ENCODE assay signal across 12 mouse cellular contexts in the genomic region with DNA sequence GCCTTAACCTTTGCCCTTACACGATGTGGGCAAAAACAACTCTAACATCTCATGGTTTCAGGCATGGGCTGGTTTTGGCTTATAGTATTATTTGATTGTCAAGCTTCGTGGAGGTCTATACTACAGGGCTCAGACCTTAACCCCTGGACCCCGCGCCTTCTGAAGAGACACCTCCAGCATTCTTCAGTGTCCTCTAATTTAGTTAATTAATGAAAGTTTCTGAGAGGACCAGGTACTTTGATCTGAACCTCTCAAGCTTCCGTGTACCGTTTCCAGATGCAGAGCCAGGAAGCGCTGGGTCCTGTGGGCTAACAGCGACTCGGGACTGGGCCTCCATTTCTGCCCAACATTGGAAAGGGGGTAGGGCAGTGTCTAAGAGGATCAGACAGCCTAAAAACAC.
A peak's percentile ranks its signal among the peaks of the same experiment; 100 is the strongest.
DNase-seq lines count a peak whose midpoint lies in the region; ATAC-seq lines count a peak whose summit lies in the region.
"Had no signal": no experiment of that assay in that cellular context is flagged by ENCODE, and none has a peak within 500 bp of the region (broad histone marks: within the 10 kb centered on the region; RNA-seq: fewer than 3 reads in every experiment).

No protein-coding gene starts in this region.

- H3K4me2 ChIP-seq in lung, embryonic 15.5 days, result no peak overlapping the region
- no peak overlapping the region for H3K4me2 ChIP-seq in embryonic facial prominence, embryonic 11.5 days (ENCODE audit: low read depth, low read length)
- H3K4me2 ChIP-seq in kidney, embryonic 15.5 days, result no peak overlapping the region
- no peak overlapping the region for H3K4me2 ChIP-seq in stomach, embryonic 15.5 days

- no peaks in the 10 kb centered on the region for H3K9me3 ChIP-seq in lung, embryonic 15.5 days
- H3K9me3 ChIP-seq in embryonic facial prominence, embryonic 11.5 days (replicated peaks; ENCODE audit: control insufficient read depth, low read length), result no peaks in the 10 kb centered on the region
- H3K9me3 ChIP-seq in kidney, embryonic 15.5 days (replicated peaks), result no peaks in the 10 kb centered on the region
- H3K9me3 ChIP-seq in stomach, embryonic 15.5 days, result no peaks in the 10 kb centered on the region
- H3K9me3 ChIP-seq: embryonic facial prominence, embryonic 13.5 days; midbrain, embryonic 10.5 days; neural tube, embryonic 15.5 days had no signal

- no peaks in the 10 kb centered on the region for H3K36me3 ChIP-seq in lung, embryonic 15.5 days
- no peaks in the 10 kb centered on the region for H3K36me3 ChIP-seq in embryonic facial prominence, embryonic 11.5 days (replicated peaks; ENCODE audit: control insufficient read depth, insufficient read depth, low read depth, low read length)
- H3K36me3 ChIP-seq in kidney, embryonic 15.5 days, result no peaks in the 10 kb centered on the region
- H3K36me3 ChIP-seq in stomach, embryonic 15.5 days, result no peaks in the 10 kb centered on the region
- H3K36me3 ChIP-seq: embryonic facial prominence, embryonic 13.5 days; midbrain, embryonic 10.5 days; neural tube, embryonic 15.5 days had no signal

- no peak overlapping the region for H3K4me3 ChIP-seq in lung, embryonic 15.5 days
- H3K4me3 ChIP-seq in embryonic facial prominence, embryonic 11.5 days (ENCODE audit: low read depth, low read length), result no peak overlapping the region
- H3K4me3 ChIP-seq in kidney, embryonic 15.5 days (replicated peaks), result no peak overlapping the region
- H3K4me3 ChIP-seq in stomach, embryonic 15.5 days (replicated peaks), result no peak overlapping the region
- H3K4me3 ChIP-seq: neural tube, embryonic 15.5 days had no signal

- no peak overlapping the region for H3K9ac ChIP-seq in lung, embryonic 15.5 days
- H3K9ac ChIP-seq in embryonic facial prominence, embryonic 11.5 days (replicated peaks; ENCODE audit: low read length), result no peak overlapping the region
- no peak overlapping the region for H3K9ac ChIP-seq in kidney, embryonic 15.5 days
- H3K9ac ChIP-seq in stomach, embryonic 15.5 days, result no peak overlapping the region
- H3K9ac ChIP-seq: embryonic facial prominence, embryonic 13.5 days; neural tube, embryonic 15.5 days had no signal

- no peak for ATAC-seq in lung, embryonic 15.5 days (ENCODE audit: borderline replicate concordance, extremely low read depth, low FRiP score, low TSS enrichment)
- no peak for ATAC-seq in embryonic facial prominence, embryonic 11.5 days (replicated peaks; ENCODE audit: insufficient number of reproducible peaks, low FRiP score, low TSS enrichment, low read depth)
- no peak for ATAC-seq in kidney, embryonic 15.5 days (replicated peaks; ENCODE audit: low FRiP score)
- no peak for ATAC-seq in stomach, embryonic 15.5 days (ENCODE audit: insufficient read depth, low FRiP score, low read depth)

- H3K4me1 ChIP-seq in lung, embryonic 15.5 days, result peaks cover 36% of the 10 kb centered on the region
- no peaks in the 10 kb centered on the region for H3K4me1 ChIP-seq in embryonic facial prominence, embryonic 11.5 days (ENCODE audit: control insufficient read depth, insufficient read depth, low read length)
- H3K4me1 ChIP-seq in kidney, embryonic 15.5 days, result peaks cover 62% of the 10 kb centered on the region
- H3K4me1 ChIP-seq in stomach, embryonic 15.5 days, result peaks cover 24% of the 10 kb centered on the region

- 69% methylated on average over 9 of the region's 9 CpGs for WGBS in lung, embryonic 15.5 days
- 56% methylated on average over 9 of the region's 9 CpGs for WGBS in embryonic facial prominence, embryonic 11.5 days
- 53% methylated on average over 9 of the region's 9 CpGs for WGBS in kidney, embryonic 15.5 days
- WGBS in stomach, embryonic 15.5 days, result 75% methylated on average over 9 of the region's 9 CpGs

- peak overlapping the region; percentile 96 for H3K27ac ChIP-seq in lung, embryonic 15.5 days
- peak overlapping the region; percentile 41; the same call in 1 of the 2 replicates for H3K27ac ChIP-seq in embryonic facial prominence, embryonic 11.5 days (replicated peaks; ENCODE audit: low read depth, low read length)
- H3K27ac ChIP-seq in kidney, embryonic 15.5 days, result peak overlapping the region; percentile 46
- peak overlapping the region; percentile 38; the same call in 1 of the 2 replicates for H3K27ac ChIP-seq in stomach, embryonic 15.5 days
- H3K27ac ChIP-seq: embryonic facial prominence, embryonic 13.5 days; neural tube, embryonic 15.5 days had no signal

- no peak for DNase-seq in lung, postnatal 25 days (ENCODE audit: low spot score)
- no peak for DNase-seq in embryonic facial prominence, embryonic 11.5 days (ENCODE audit: low spot score)
- DNase-seq in ovary, postnatal 14 days (ENCODE audit: low spot score), result no peak
- DNase-seq in layer of hippocampus, postnatal 14 days (ENCODE audit: low spot score in 2 of 2), result no peak
- DNase-seq in liver, result no peak
- DNase-seq: cerebellum, adult 11 months had no signal

- H3K27me3 ChIP-seq in lung, embryonic 15.5 days, result no peaks in the 10 kb centered on the region
- no peaks in the 10 kb centered on the region for H3K27me3 ChIP-seq in embryonic facial prominence, embryonic 11.5 days (ENCODE audit: control insufficient read depth, insufficient read depth, low read length)
- H3K27me3 ChIP-seq in kidney, embryonic 15.5 days, result no peaks in the 10 kb centered on the region
- no peaks in the 10 kb centered on the region for H3K27me3 ChIP-seq in stomach, embryonic 15.5 days (replicated peaks)
- H3K27me3 ChIP-seq: embryonic facial prominence, embryonic 13.5 days had no signal

Comparison
In these comparisons a context has a peak if more than half of its experiments do, and no peak if none do; other contexts are left out.
1. H3K27ac ChIP-seq: peak in every context shown above with its lines; median percentile 96 in lung, embryonic 15.5 days; 46 in kidney, embryonic 15.5 days; 41 in embryonic facial prominence, embryonic 11.5 days; 38 in stomach, embryonic 15.5 days.